Mouse (Mus musculus) midbrain, embryonic 11.5 days (tissue): ENCODE data around the gene Ptpro. TPM values are rescaled to one million over a fixed set of nuclear protein-coding genes. Genes with fewer than 3 reads are reported as not detected.

ENCODE experiments used
- ATAC-seq: fragments of 200-750 bp; cut with Nextera tagmentation; 2 replicates; pipeline ENCODE4 v1.8.0; 2017; ENCODE audit warnings: moderate TSS enrichment, moderate library complexity; ENCODE audit not compliant: low FRiP score
- DNase-seq: peaks from one replicate; pipeline ENCODE4 v3.0.0; 2015; ENCODE audit warnings: low spot score; ENCODE audit errors: missing footprints
- H3K27ac ChIP-seq: fragments of 300-500 bp; sonication (generic); 2 replicates; pipeline ENCODE4 v1.5.1; 2014; ENCODE audit warnings: low read depth, low read length
- H3K27me3 ChIP-seq: fragments of 300-500 bp; sonication (generic); 2 replicates; pipeline ENCODE4 v1.6.1; 2014; ENCODE audit warnings: mild to moderate bottlenecking, low read length, moderate library complexity, mixed read lengths; ENCODE audit not compliant: control insufficient read depth, insufficient read depth
- H3K36me3 ChIP-seq: fragments of 300-500 bp; sonication (generic); 2 replicates; pipeline ENCODE4 v1.6.1; 2014; ENCODE audit warnings: mild to moderate bottlenecking, low read length, moderate library complexity, mixed read lengths; ENCODE audit not compliant: control insufficient read depth, insufficient read depth
- H3K4me1 ChIP-seq: fragments of 300-500 bp; sonication (generic); 2 replicates; pipeline ENCODE4 v1.6.1; 2014; ENCODE audit warnings: low read length; ENCODE audit not compliant: control insufficient read depth, insufficient read depth
- H3K4me2 ChIP-seq: fragments of 300-500 bp; sonication (generic); 2 replicates; pipeline ENCODE4 v1.6.1; 2014; ENCODE audit warnings: mild to moderate bottlenecking, moderate library complexity
- H3K4me3 ChIP-seq: fragments of 300-500 bp; sonication (generic); 2 replicates; pipeline ENCODE4 v1.5.1; 2014; ENCODE audit warnings: low read depth, low read length
- H3K9ac ChIP-seq: fragments of 300-500 bp; sonication (generic); 2 replicates; pipeline ENCODE4 v1.6.1; 2014; ENCODE audit warnings: low read length
- H3K9me3 ChIP-seq: fragments of 300-500 bp; sonication (generic); 2 replicates; pipeline ENCODE4 v1.6.1; 2016; ENCODE audit warnings: low read length; ENCODE audit not compliant: control insufficient read depth
- WGBS: fragments of 180-500 bp; shearing (Covaris S2); extraction: QIAGEN DNeasy Blood & Tissue Kit; methylation state at CpG from one replicate; pipeline ENCODE4 v1.1.7; 2014; 5-methylcytosine and 5-hydroxymethylcytosine counted together
- polyA plus RNA-seq: library from polyadenylated mRNA; unstranded; fragments of >200 nt; fragmentation: Nextera tagmentation; extraction: Ambion mirVana; gene quantifications from 2 replicates; pipeline ENCODE4 v1.2.1, GENCODE M21; 2014

The Ptpro gene
- polyA plus RNA-seq, 1 experiment from 2014 or later: 17.5 TPM

- DNase-seq (no peak), ATAC-seq (no peak)
- no peak overlapping the region for H3K4me2 ChIP-seq
- no peak overlapping the region for H3K4me3 ChIP-seq
- 91% methylated on average over 7 of the region's 7 CpGs for whole genome bisulfite sequencing
- H3K36me3 ChIP-seq: no peaks in the 10 kb centered on the region
- H3K27me3 ChIP-seq: no peaks in the 10 kb centered on the region
- no peaks in the 10 kb centered on the region; the same call in 1 of the 2 replicates for H3K4me1 ChIP-seq
- H3K9me3 ChIP-seq: no peaks in the 10 kb centered on the region
- H3K27ac ChIP-seq: no peak overlapping the region
- no peak overlapping the region for H3K9ac ChIP-seq
Measured at GRCm38 (mm10) chr6:137282050-137282449, 29.9 kb downstream of the Ptpro start.

DNA sequence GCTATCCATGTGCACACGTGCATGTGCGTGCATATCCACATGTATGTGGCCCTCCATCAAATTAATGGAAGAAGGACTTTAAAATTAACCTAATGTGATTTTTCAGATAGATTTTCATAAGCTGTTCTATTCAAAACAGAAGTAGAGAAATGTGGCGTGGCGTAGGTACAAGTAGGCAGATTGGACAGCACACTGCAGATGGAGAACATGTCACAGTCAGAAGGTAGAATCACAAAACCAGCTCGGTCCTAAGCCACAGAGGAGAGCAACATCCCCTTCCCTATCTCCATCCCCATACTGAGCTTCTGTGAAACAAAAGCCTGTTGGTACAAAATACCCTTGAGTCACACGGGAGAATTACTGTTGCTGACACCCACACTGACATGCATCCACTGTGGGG lies 34.3 kb downstream of the Ptpro start:
- H3K36me3 ChIP-seq: no peaks in the 10 kb centered on the region
- H3K4me1 ChIP-seq: no peaks in the 10 kb centered on the region
- H3K27ac ChIP-seq: no peak overlapping the region
- H3K27me3 ChIP-seq: no peaks in the 10 kb centered on the region
- WGBS: 85% methylated on average over 6 of the region's 6 CpGs
- no peak overlapping the region for H3K4me2 ChIP-seq
- H3K4me3 ChIP-seq: no peak overlapping the region
- DNase-seq (peak; percentile 23), ATAC-seq (no peak)
- H3K9me3 ChIP-seq: no peaks in the 10 kb centered on the region
- H3K9ac ChIP-seq: no peak overlapping the region

- Histone ChIP-seq H3K27me3 (no peaks in the 10 kb centered on the region), H3K4me1 (no peaks in the 10 kb centered on the region), H3K9ac (no peak overlapping the region), H3K4me3 (no peak overlapping the region), H3K27ac (no peak overlapping the region), H3K36me3 (no peaks in the 10 kb centered on the region), H3K4me2 (no peak overlapping the region), H3K9me3 (no peaks in the 10 kb centered on the region)
- DNase-seq (peak; percentile 23), ATAC-seq (peak; percentile 50)
- 85% methylated on average over 7 of the region's 7 CpGs for WGBS
Measured at GRCm38 (mm10) chr6:137287788-137288187, 35.7 kb downstream of the Ptpro start.

GRCm38 (mm10) chr6:137288264-137288663 lies 36.1 kb downstream of the Ptpro start:
- WGBS: 93% methylated on average over 5 of the region's 5 CpGs

DNA sequence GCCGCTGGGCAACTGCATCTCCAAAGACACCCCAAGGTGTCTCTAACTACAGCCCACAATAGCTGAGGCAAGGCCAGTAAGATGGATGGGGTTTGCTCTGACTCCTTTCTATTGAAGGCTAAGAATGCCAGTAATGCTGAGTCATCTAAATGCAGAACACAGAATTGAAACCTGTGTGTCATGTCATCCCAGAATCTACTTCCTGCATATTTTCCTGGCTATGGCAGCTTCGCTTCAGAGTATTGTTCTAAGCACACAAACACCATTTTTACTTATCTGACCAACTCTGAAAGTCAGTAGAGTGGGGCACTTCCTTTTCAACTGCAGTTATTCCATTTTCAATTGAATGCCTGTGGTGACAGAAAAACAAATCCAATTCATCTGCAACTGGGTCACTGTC lies 40.3 kb downstream of the Ptpro start:
- H3K4me2 ChIP-seq: no peak overlapping the region
- 71% methylated on average over 2 of the region's 2 CpGs for WGBS
- peak; percentile 39 for DNase-seq
- H3K4me1 ChIP-seq: no peaks in the 10 kb centered on the region
- no peaks in the 10 kb centered on the region for H3K36me3 ChIP-seq
- H3K9ac ChIP-seq: no peak overlapping the region
- H3K9me3 ChIP-seq: no peaks in the 10 kb centered on the region
- no peak overlapping the region for H3K4me3 ChIP-seq
- H3K27ac ChIP-seq: no peak overlapping the region
- ATAC-seq: no peak
- H3K27me3 ChIP-seq: no peaks in the 10 kb centered on the region

More at GRCm38 (mm10) chr6:137288264-137288663, 36.1 kb downstream of the Ptpro start:
- peak; percentile 53 for DNase-seq
- no peak overlapping the region for H3K4me3 ChIP-seq
- no peaks in the 10 kb centered on the region for H3K27me3 ChIP-seq
- H3K9me3 ChIP-seq: no peaks in the 10 kb centered on the region
- H3K27ac ChIP-seq: no peak overlapping the region
- no peak overlapping the region for H3K9ac ChIP-seq
- 0 out of 2 replicates have a peak, but pooled peaks have one; percentile 9 for ATAC-seq
- no peaks in the 10 kb centered on the region for H3K4me1 ChIP-seq
- H3K4me2 ChIP-seq: no peak overlapping the region
- no peaks in the 10 kb centered on the region for H3K36me3 ChIP-seq

DNA sequence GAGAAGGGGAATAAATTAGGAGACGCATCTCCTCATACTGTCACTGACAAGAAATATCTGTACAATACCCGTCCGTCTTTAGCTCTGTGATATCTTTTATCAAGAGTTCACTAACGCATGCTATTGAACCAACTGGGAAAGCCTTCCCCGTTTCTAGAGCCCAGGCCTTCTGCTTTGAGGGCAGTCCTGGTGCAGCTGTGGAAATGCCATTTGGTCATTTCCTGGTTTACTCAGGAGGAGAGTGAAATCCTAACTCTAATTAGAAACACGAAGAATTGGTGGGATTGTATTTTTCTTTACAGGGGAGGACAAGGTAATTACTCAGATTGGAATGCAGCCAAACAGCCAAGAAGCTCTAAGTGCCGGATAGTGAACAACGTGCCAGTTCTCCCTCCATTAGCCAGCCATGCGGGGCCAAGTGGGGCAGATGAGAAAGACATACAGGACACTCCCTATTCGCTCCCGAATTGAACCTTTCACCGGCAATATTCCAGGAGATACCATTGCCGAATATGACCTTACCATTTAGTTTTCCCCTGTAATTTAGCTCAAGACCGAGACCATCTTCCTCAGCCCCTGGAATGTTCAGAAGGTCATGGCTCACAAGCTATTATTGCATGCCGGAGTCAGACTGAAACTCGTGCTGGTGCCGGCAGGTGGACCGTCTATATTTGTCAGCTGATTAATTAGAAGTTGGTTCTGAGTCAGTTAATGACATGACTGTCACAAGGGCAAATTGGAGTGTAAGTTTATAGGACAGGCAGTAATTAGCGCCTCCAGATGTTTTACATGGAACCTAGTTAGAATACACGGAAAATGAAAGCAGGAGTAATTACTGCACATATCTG lies 43.1 kb downstream of the Ptpro start:
- no peaks in the 10 kb centered on the region for H3K9me3 ChIP-seq
- H3K27me3 ChIP-seq: no peaks in the 10 kb centered on the region
- DNase-seq (peak; percentile 19), ATAC-seq (no peak)
- no peak overlapping the region for H3K9ac ChIP-seq
- 87% methylated on average over 20 of the region's 20 CpGs for whole genome bisulfite sequencing
- H3K4me1 ChIP-seq: no peaks in the 10 kb centered on the region
- H3K4me3 ChIP-seq: no peak overlapping the region
- no peak overlapping the region for H3K27ac ChIP-seq
- H3K36me3 ChIP-seq: no peaks in the 10 kb centered on the region
- H3K4me2 ChIP-seq: no peak overlapping the region

GRCm38 (mm10) chr6:137302561-137302960 lies 50.4 kb downstream of the Ptpro start:
- Histone ChIP-seq H3K27ac (no peak overlapping the region), H3K36me3 (no peaks in the 10 kb centered on the region; the same call in 1 of the 2 replicates), H3K9me3 (no peaks in the 10 kb centered on the region), H3K4me1 (no peaks in the 10 kb centered on the region), H3K4me2 (no peak overlapping the region), H3K4me3 (no peak overlapping the region), H3K9ac (no peak overlapping the region), H3K27me3 (no peaks in the 10 kb centered on the region)
- ATAC-seq: no peak
- 84% methylated on average over 4 of the region's 4 CpGs for WGBS
- DNase-seq: no peak

GRCm38 (mm10) chr6:137303824-137304223 lies 51.7 kb downstream of the Ptpro start:
- WGBS: 92% methylated on average over 2 of the region's 2 CpGs
- no peaks in the 10 kb centered on the region for H3K27me3 ChIP-seq
- H3K4me2 ChIP-seq: no peak overlapping the region
- H3K9ac ChIP-seq: no peak overlapping the region
- H3K27ac ChIP-seq: no peak overlapping the region
- H3K4me3 ChIP-seq: no peak overlapping the region
- DNase-seq: no peak
- ATAC-seq: no peak
- H3K36me3 ChIP-seq: no peaks in the 10 kb centered on the region; the same call in 1 of the 2 replicates
- H3K9me3 ChIP-seq: no peaks in the 10 kb centered on the region
- H3K4me1 ChIP-seq: no peaks in the 10 kb centered on the region

DNA sequence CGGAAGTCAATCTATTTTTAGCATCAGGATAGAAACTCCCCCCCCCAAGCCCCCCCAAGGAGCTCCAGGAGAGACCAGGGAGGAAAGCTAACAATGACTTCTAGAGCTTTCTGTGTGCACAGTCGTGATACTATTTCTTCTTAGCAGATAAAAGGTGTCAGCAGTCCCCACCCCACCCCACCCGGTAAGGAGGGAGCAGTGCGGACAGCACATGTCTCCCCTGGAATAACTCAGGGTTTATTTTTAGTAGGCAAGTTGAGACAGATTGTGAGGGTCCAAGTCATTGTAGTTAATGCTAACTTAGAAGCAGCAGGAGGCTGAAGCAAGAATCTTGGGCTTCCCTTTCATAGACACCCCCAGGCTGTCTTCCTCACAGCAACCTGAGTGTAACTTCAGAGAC lies 63.1 kb downstream of the Ptpro start:
- no peaks in the 10 kb centered on the region; the same call in 1 of the 2 replicates for H3K9me3 ChIP-seq
- no peak for ATAC-seq
- no peak overlapping the region for H3K4me2 ChIP-seq
- no peaks in the 10 kb centered on the region for H3K36me3 ChIP-seq
- WGBS: 86% methylated on average over 4 of the region's 4 CpGs
- H3K27me3 ChIP-seq: no peaks in the 10 kb centered on the region
- no peak for DNase-seq
- no peak overlapping the region for H3K9ac ChIP-seq
- H3K4me3 ChIP-seq: no peak overlapping the region
- no peak overlapping the region for H3K27ac ChIP-seq
- no peaks in the 10 kb centered on the region for H3K4me1 ChIP-seq
